Mouse (Mus musculus) erythroblast, embryonic 14.5 days (primary cell): Measurements from ENCODE around the gene Myof.

Experiments
- GATA1 ChIP-seq: IDR thresholded peaks from 2 replicates; pipeline ENCODE4 v1.6.1; 2012; ENCODE audit warnings: low read length, inconsistent platforms, mixed read lengths
- TAL1 ChIP-seq: IDR thresholded peaks from 3 replicates; pipeline ENCODE4 v1.6.1; 2012; ENCODE audit warnings: low read length, inconsistent platforms, mixed read lengths

DNA sequence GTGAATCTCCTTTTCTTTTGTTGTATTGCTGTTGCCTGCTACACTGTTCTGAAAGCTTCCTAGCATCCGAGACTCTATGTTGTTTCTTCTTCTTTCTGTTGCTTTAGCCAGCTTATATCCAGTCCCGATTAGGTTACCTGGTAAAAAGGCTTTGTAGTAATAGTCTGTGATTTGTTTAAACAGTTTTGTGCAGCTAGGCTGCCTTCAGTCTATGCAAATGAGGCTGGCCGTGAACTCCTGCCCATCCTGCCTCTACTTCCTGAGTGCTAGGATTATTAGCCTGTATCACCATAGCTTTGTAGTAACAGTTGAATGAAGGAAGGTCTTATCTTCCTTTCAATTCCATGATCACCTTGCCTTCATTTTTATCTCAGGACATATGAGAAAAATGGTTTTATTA lies 12.9 kb upstream of the Myof start:
- TF ChIP-seq GATA1, result no peak
- TF ChIP-seq TAL1, result no peak
